In the genomic region with DNA sequence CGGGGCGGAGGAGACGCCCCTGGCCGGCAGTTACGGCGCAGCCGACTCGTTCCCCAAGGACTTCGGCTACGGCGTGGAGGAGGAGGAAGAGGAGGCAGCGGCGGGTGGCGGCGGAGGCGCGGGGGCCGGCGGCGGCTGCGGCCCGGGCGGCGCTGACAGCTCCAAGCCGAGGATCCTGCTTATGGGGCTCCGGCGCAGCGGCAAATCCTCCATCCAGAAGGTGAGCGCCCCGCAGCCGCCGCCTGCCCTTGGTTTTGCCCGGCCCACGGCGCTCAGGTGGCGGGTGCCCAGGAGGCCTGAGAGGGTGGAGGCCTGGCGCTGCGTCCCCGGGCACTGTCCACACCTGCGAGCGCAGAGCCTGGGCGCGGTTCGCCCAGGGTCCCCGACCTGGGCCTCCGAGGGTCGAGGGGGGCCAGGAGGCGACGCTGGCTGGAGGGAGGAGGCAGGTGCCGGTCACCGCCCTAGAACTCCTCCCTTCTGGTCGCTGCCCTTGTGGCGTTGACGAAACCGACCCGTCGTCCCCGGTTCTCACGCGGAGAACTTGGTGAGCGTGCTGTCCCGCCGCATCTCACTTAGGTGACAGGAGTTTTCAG, we compare ENCODE assay signal across 8 mouse cellular contexts. TPM values are rescaled to one million over a fixed set of nuclear protein-coding genes. Genes with fewer than 3 reads are reported as not detected.
DNase-seq lines count a peak whose midpoint lies in the region; ATAC-seq and TF ChIP-seq lines count a peak whose summit lies in the region.

A gene (minus strand): TSS at position 475 of the 593 bp plus-strand sequence.

- TF ChIP-seq CTCF in lung, adult 2 months (IDR thresholded peaks at IDR 0.05; ENCODE audit: insufficient read depth, low read length) = no peak
- no peak for TF ChIP-seq CTCF in olfactory bulb, adult 2 months (IDR thresholded peaks at IDR 0.05; ENCODE audit: insufficient read depth, low read depth, low read length)

- peak within 1 kb of the TSS; percentile 92 for H3K9ac ChIP-seq in kidney, embryonic 14.5 days (ENCODE audit: low read depth, low read length)
- H3K9ac ChIP-seq in forebrain, embryonic 13.5 days = peak within 1 kb of the TSS; percentile 97

- peak; percentile 47; the same call in 1 of the 2 replicates for TF ChIP-seq POLR2A in lung, adult 2 months (IDR thresholded peaks at IDR 0.05; ENCODE audit: borderline replicate concordance, extremely low read depth, low read depth, low read length)
- no peak for TF ChIP-seq POLR2A in olfactory bulb, adult 2 months (IDR thresholded peaks at IDR 0.05; ENCODE audit: insufficient read depth, low read depth, low read length)

- H3K4me2 ChIP-seq in kidney, embryonic 14.5 days (replicated peaks; ENCODE audit: low read depth, low read length) = peak within 1 kb of the TSS; percentile 86
- H3K4me2 ChIP-seq in forebrain, embryonic 13.5 days = peak within 1 kb of the TSS; percentile 96

- peaks cover 35% of the 10 kb centered on the region for H3K36me3 ChIP-seq in kidney, embryonic 14.5 days (ENCODE audit: control insufficient read depth, insufficient read depth, low read length)
- H3K36me3 ChIP-seq in forebrain, embryonic 13.5 days (ENCODE audit: poor library complexity, severe bottlenecking) = peaks cover 31% of the 10 kb centered on the region

- peak within 1 kb of the TSS; percentile 71 for H3K27ac ChIP-seq in kidney, embryonic 14.5 days (ENCODE audit: low read depth, low read length)
- peak within 1 kb of the TSS; percentile 78 for H3K27ac ChIP-seq in forebrain, embryonic 13.5 days
- H3K27ac ChIP-seq in olfactory bulb, adult 2 months (ENCODE audit: insufficient read depth, low read depth, low read length) = peak within 1 kb of the TSS; percentile 79; the same call in 1 of the 2 replicates

- peak within 1 kb of the TSS; percentile 95 for H3K4me3 ChIP-seq in kidney, embryonic 14.5 days (ENCODE audit: low read length)
- H3K4me3 ChIP-seq in forebrain, embryonic 13.5 days = peak within 1 kb of the TSS; percentile 100
- H3K4me3 ChIP-seq in lung, adult 2 months (replicated peaks; ENCODE audit: extremely low read depth, low read depth, low read length) = peak within 1 kb of the TSS; percentile 95
- peak within 1 kb of the TSS; percentile 91 for H3K4me3 ChIP-seq in olfactory bulb, adult 2 months (ENCODE audit: insufficient read depth, low read depth, low read length)

- peak; percentile 72 for ATAC-seq in kidney, embryonic 14.5 days (ENCODE audit: low FRiP score, low TSS enrichment)
- ATAC-seq in forebrain, embryonic 13.5 days = peak; percentile 48; the same call in 1 of the 2 replicates

- H3K4me1 ChIP-seq in kidney, embryonic 14.5 days (ENCODE audit: control insufficient read depth, insufficient read depth, low read length) = peaks cover 16% of the 10 kb centered on the region
- H3K4me1 ChIP-seq in forebrain, embryonic 13.5 days = peaks cover 31% of the 10 kb centered on the region
- peaks cover 16% of the 10 kb centered on the region for H3K4me1 ChIP-seq in lung, adult 2 months (ENCODE audit: control insufficient read depth, insufficient read depth, low read length)
- peaks cover 2% of the 10 kb centered on the region; the same call in 1 of the 2 replicates for H3K4me1 ChIP-seq in olfactory bulb, adult 2 months (ENCODE audit: control insufficient read depth, insufficient read depth, low read length)

- no peaks in the 10 kb centered on the region for H3K27me3 ChIP-seq in kidney, embryonic 14.5 days (ENCODE audit: control insufficient read depth, insufficient read depth, low read length)
- no peaks in the 10 kb centered on the region for H3K27me3 ChIP-seq in forebrain, embryonic 13.5 days

- WGBS in kidney, embryonic 14.5 days = under 1% methylated on average over 48 of the region's 63 CpGs
- 0% methylated on average over 38 of the region's 63 CpGs for WGBS in forebrain, embryonic 13.5 days
- under 1% methylated on average over 62 of the region's 63 CpGs for WGBS in lung, adult 2 months
- WGBS in olfactory bulb, adult 2 months = under 1% methylated on average over 63 of the region's 63 CpGs

- DNase-seq in kidney, adult 11 months = no peak
- DNase-seq in ZHBTc4 (ENCODE audit: low read depth, low spot score) = peak; percentile 56
- peak; percentile 56 for DNase-seq in induced T-regulatory cell, adult 2 months (ENCODE audit: low read depth)
- DNase-seq in lung, adult 2 months = no peak
- no peak for DNase-seq in frontal cortex, postnatal 10 days (ENCODE audit: low spot score in 2 of 2)

- H3K9me3 ChIP-seq in kidney, embryonic 14.5 days (ENCODE audit: control insufficient read depth, low read length) = no peaks in the 10 kb centered on the region
- no peaks in the 10 kb centered on the region for H3K9me3 ChIP-seq in forebrain, embryonic 13.5 days (replicated peaks)

RNA-seq across cellular contexts. Expression of the gene that starts here (rescaled TPM):
- polyA plus RNA-seq in kidney, embryonic 14.5 days (2014; fragmentation: Nextera tagmentation; extraction: Ambion mirVana) = not detected in 2 replicates
- polyA plus RNA-seq in forebrain, embryonic 13.5 days (2015; fragmentation: Nextera tagmentation; extraction: Ambion mirVana) = not detected in 2 replicates
- polyA plus RNA-seq in lung, adult 2 months (2012; rRNA removed) = not detected in 2 replicates
- not detected in 2 replicates for polyA plus RNA-seq in olfactory bulb, adult 2 months (2012; ENCODE audit: insufficient read depth, insufficient read length, low replicate concordance, missing spikeins)

Comparison
In these comparisons a context has a peak if more than half of its experiments do, and no peak if none do; other contexts are left out.
1. Peak in ATAC-seq, H3K4me3 ChIP-seq, H3K27ac ChIP-seq, H3K9ac ChIP-seq and H3K4me2 ChIP-seq in kidney, embryonic 14.5 days; RNA of the gene not detected or under 1 TPM.
2. Peak in ATAC-seq, H3K4me3 ChIP-seq, H3K27ac ChIP-seq, H3K9ac ChIP-seq and H3K4me2 ChIP-seq in forebrain, embryonic 13.5 days; RNA of the gene not detected or under 1 TPM.
3. DNase-seq: peak in ZHBTc4 (single experiment) and induced T-regulatory cell, adult 2 months (single experiment); none in kidney, adult 11 months (single experiment), lung, adult 2 months (single experiment) and frontal cortex, postnatal 10 days (0 of 2).
4. Peak in every context shown above with its lines, with median percentiles within 50 percentile points of each other: H3K27ac ChIP-seq and H3K4me3 ChIP-seq.